Mouse (Mus musculus) gastrocnemius, postnatal 14 days (tissue): ENCODE measurements around the gene Shroom3. TPM values are rescaled to one million over a fixed set of nuclear protein-coding genes. Genes with fewer than 3 reads are reported as not detected.
A peak's percentile ranks its signal among the peaks of the same experiment; 100 is the strongest.

Experiments
- DNase-seq: peaks from one replicate; pipeline ENCODE4 v3.0.0; 2021; ENCODE audit warnings: mixed read lengths
- intact Hi-C: fragments of 180-260 bp; cut with DNase I; formaldehyde crosslinking; loops from one replicate; pipeline ENCODE4 v1.15.1; 2025; ENCODE audit warnings: low total_unique reads
- total RNA-seq, 2 experiments: library from RNA; stranded (reverse); gene quantifications; 2 replicates each; pipeline ENCODE4 v1.2.3; 2021

The Shroom3 gene
- total RNA-seq, 2 experiments from 2014 or later: 1.2 to 1.7 TPM

DNA sequence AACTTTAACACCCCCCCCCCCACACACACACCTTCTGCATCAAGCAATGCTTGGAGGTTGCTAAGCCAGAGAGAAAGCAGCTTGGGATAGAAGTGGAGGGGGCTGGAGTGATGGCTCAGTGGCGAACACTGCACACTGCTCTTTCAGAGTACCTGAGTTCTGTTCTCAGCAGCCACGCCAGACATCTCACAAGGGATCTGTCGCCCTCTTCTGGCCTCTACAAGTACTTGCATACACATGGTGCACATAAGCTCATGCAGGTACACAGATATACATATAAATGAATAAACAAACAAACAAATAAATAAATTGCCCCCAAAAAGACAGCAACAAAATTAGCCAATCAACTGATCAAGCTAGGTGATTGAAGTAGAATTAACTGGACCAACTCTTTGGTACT, 10.5 kb downstream of the Shroom3 start:
- no peak for DNase-seq
- intact Hi-C loops: no loop called here

DNA sequence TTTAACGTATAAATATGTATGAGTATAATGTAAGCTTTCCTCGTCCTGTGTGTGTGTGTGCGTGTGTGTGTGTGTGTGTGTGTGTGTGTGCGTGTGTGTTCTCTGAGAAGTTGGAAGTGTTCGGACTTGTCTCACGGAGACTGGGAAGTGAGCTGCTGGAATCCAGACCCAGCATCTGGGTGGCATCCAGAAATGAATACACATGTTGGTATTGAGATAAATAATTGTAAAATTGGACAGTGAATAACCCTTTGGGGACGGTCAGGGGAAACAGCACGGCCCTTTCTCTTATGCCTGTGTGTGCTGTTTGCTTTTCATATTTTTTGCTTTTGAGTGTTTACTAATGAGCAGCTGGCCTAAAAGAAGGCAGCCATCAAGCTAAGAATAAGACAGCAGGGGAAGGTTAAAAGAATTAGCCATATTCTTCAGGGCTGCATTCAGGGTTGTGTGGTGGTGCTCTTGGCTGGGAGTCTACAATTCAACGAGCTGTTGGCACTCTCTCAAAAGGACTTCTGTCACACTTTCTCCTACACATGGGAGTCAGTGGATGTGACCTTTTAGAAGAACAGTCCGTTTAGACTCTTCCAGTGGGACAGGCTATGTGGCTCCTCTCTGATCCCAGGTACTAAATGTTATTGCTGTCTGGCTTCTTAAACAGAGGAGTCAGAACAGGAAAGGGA, 11.2 kb downstream of the Shroom3 start:
- no peak for DNase-seq

DNA sequence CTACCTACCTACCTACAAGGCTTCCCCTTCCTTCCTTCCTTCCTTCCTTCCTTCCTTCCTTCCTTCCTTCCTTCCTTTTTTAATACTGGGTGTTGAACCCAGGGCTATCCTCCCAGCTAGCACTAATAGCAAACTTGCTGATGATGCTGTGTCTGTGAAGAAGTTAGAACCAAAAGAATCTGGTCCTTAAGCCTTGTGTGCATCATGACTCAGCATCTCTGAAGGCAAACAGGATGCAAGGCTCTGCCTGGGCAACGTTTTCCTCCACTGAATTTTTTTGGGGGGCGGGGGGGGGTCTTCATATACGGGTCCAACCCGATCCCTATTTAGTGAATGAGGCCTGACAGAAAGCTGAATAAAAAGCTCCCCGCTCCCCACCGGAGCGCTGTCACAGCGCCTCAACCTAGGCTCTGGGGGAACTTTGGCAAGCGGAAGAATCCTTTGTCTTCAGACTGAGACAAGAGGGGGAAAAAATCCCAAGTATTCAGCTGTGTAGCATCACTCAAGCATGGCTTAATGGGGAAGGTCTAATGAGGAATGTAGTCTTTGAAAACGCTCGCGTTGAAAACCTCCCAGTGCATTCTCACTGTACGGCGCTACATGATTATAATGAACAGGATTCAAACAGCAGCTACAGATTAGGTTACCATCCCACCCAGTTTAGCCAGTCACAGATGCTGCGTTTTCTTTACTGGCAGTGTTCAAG, 15.0 kb downstream of the Shroom3 start:
- intact Hi-C loops: no loop called here
- DNase-seq: no peak

More for the DNA sequence above, 11.2 kb downstream of the Shroom3 start:
- intact Hi-C loops: no loop called here

DNA sequence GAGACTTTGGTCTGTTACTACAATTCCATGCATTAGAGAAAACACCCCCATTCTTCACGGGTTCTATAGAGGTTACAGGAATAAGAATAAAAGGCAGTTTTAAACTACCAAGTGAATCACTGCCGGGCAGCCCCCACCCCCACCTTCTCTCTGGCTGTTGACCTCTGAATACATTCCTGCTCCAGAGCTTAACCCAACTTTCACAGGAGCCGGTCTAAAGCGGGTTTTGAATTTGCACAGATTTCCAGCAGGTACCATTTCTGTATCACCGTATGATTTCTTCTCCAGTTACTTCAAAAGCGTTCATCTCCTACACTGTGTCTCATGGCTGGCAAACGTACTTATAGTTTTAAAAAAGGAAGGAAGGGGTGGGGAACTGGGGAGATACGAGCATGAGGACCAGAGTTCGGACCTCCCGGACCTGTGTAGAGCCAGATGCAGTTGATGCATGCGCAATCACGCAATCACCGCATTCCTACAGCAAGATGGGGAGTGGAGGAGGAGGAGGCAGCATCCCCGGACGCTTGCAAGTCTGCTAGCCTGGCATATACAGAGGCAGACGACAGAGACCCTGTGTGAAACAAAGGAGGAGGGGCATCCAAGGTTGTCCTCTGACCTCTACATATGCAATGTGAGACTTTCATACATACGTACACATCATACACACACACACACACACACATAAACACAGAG, 15.7 kb downstream of the Shroom3 start:
- DNase-seq: no peak
- intact Hi-C loops: no loop called here

DNA sequence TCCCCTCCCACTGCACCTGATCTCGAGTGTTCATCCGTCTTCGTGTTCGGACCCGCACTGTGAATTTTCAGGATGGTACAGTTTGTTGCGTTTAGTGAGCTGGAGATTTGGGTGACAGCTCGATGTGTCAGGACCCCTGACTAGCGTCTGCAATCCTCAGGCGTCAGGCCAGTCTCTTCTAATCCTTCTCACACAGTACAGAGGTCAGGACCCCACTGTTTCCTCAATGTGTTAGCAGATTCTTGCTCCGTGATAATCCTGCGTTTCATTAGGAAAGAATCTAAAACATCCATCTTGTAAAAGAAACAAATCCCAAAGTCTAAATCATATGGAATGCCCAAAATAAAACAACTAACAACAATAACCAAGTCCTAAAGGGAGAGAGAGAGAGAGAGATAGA, 18.5 kb downstream of the Shroom3 start:
- intact Hi-C loops: no loop called here
- no peak for DNase-seq

DNA sequence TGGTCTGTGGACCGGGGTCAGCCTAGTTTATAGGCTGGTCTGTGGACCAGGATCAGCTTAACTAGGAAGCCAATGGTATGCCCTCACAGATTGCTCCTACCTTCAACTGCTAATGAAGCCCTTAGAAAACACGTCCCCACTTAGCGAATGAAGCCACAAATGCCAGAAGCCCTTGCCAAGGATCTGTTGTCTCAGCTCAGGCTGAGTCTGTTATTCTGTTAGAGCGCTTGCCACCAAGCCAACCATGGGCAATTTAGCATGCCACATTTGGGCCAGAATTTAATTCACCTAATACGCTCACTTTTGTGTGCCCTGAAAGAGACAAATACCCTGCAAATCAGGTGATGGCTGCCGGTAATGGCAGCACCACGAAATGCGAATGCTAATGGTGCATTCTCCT, 20.4 kb downstream of the Shroom3 start:
- intact Hi-C loops: no loop called here
- DNase-seq: no peak

DNA sequence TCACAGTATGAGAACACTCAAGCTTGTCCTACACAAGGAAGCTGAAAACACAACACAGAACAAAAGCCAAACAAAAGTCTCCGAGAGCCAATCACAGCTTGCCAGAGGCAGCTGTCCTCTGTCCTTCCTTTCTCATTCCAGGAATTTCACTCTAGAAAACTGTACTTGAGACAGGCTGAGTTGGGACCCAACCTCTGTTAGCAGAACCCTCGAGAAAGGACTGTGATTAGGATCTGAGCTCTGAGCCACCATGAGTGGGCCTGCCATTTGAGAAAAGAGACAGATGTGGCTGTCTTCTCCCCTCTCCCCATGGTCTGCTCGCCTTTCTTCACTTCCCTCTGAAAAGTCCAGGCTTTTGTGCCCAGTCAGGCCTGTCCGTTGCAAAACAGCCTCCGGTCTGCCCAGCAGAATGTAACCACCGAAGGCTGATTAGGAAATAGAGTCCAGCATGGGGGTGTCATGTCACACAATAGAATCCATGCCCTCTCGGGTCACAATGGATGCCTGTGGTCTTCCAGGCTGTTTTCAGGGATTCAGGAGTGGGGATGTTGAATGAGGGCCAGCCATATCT, 24.8 kb downstream of the Shroom3 start:
- no peak for DNase-seq
- intact Hi-C loops: no loop called here

DNA sequence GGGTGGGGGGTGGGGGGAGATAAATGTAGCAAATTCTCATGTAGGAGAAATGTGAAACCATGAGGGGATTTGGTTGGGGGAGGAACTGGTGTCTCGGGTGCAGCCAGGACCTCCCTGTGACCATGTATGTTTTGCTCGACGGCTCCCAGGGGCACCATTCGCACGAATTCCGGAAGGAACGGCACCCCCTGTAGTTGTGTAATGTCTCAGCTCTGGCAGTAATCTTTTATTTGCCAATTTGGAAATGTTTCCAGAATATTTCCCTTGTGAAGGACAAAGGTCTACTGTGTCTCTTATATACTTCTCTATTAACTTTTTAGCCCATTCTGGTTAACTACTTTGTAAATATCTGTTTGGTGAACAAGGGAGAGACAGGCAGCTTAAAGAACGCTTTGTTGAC, 27.5 kb downstream of the Shroom3 start:
- intact Hi-C loops: no loop called here
- no peak for DNase-seq

DNA sequence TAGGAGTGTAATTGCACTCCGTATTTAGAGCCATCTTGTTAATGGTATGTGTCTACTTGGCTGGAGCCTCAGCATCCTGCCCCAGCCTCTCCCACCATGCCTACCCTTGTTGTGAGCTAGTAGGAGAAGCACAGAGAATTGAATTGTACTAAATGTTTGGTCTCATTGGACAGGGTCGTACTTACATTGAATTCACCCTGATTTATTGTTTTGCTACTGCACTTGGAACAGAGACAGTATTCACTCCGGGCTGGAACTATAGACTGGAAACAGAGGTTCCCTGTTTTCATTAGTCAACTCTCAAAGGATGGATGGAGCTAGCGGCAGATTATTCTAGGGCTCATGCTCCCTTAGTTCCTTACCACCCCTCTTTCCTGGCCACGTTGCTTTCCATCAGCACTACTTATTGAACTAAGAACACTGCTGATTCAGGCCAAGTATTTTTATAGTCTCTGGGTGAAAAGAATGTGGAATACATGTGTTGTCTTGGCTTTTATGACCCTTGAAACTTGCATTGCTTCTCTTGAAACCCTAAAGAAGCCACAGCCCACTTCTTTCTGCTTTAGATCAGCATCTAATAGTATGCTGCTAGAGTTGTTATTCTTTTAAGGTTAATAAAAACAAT, 28.5 kb downstream of the Shroom3 start:
- no peak for DNase-seq
- intact Hi-C loops: no loop called here

DNA sequence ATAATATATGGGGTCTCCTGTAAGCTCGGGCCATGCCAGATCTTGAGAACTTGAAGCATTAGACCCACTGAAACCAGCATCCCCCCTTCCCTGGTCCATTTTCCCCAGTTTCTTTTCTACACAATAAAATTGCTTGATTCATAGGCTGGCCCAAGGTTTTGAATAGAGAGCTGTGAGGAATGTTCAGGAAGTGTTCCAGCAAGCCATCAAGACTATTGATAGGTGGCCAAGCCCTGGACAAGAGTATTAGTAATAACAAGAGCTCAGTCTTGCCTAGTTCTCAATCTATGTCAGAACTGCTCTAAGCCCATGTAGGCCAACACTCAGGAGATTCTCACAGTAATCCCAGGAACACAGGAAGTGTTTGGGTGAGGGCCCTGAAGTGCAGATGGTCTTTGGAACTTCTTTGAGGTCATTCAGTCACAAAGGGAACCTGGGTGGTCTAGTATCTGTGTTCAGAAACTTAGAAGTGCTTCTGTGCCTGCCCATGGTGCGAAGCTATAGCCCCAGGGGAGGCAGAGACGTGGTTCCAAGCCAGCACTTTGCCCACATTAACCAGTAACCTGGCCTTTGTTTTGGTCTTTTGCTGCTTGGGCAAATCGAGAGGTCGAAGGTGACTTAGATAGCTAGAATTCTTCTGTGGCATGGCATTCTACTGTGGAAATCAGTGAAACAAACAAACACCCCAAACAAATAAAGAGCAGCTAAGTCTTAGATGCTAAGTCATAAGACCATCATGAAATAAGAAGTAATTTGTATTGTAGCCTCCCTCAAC, 29.6 kb downstream of the Shroom3 start:
- DNase-seq: no peak
- intact Hi-C loops: no loop called here

DNA sequence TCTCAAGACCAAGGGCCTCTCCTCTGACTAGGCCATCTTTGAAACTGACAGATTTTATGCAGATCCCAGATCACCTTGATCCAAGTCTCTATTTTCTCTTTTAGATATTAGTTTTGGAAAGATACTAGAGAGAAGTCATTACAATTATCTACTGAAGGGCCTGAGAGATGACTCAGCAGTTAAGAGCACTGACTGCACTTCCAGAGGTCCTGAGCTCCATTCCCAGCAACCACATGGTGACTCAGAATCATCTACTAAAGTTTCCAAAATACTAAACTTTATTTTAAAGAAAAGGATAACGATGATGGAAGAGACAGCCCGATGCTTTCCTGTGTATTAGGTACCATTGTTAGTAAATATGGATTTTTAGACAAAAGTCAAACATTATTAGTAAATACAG, 31.7 kb downstream of the Shroom3 start:
- intact Hi-C loops: no loop called here

DNA sequence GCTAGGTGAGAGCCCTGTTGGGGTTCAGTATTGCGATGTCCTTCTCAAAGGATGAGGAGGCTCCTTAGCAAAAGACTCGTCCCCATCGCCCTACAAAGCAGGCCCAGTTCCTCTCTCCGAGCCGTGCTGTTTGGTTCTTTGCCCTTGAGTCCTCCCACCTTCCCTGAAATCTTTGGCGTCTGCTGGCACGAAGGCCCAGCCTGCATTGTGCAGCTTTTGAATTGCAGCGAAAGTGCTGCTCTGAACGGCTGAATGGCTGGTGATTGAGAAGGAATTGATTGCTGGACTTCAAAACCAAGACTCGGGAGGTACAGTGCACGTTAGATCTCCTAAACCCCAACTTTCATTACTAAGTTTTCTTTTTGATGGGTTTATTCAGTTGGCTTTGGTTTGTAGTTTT, 32.1 kb downstream of the Shroom3 start:
- DNase-seq: no peak

More for the DNA sequence above, 31.7 kb downstream of the Shroom3 start:
- no peak for DNase-seq

DNA sequence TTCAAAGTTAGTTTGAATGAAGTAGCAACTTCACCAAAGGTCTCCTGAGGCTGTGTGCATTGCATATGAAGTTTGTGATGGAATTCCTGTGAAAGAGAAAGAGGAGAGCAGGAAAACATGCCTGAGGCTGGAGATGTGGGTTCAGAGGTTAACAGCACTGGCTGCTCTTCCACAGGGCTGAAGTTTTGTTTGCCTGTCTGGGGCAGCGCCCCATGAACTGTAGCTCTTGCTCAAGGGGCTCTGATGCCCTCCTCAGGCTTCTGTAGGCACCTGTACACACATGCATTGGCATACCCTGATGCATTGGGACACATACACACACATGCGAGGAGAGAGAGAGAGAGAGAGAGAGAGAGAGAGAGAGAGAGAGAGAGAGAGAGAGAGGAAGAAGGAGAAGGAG, 32.7 kb downstream of the Shroom3 start:
- intact Hi-C loops: no loop called here
- no peak for DNase-seq

More for the DNA sequence above, 32.1 kb downstream of the Shroom3 start:
- intact Hi-C loops: no loop called here

DNA sequence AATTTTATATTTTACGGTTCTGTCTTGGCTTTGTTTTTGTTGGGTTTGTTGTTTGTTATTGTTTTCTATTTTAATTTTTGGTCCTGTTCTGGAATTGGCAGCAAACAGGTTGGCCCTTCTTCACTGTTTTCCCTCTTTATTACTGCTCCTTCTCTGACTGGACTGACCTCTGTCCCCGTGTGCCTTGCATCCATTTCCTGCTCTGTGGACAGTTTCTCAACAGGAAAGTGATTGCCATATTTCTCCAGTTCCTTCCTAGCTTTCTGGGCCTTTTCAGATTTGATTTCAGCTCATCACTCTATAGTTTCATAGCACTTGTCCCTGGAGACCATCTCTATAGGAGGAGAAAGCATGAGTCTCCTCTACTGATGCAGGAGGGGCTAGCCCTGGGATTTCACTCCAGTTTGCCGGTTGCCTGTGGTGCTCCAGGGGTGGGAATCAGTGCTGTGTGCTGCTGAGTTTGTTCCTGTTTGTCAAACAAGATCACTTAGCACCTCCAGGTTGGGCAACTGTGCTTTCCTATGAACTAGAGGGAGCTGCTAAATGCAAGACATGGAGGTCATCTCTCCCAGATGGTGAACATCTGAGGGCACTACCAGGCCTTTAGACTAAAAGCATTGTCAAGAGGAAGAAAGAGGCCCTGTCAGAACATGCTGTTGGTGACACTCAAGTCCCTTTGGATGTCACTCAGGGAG, 34.6 kb downstream of the Shroom3 start:
- no peak for DNase-seq
- intact Hi-C loops: no loop called here

DNA sequence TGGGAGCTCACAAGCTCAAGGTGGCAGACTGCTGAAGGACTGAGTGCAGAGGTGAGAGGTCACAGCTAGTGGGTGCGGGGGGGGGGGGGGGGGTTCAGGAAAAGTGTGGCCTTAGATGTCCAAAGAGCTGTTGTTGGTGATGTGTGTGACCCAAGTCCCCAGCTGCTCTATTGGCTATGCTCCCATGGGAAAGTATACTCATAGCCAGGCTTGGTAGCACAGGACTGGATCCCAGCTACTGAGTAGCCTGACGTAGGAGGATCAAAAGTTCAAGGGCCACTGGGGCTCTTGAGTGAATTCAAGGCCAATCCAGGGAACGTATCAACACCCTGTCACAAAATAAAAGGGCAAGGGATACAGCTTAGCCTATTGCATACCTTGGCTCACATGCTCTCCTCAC, 35.6 kb downstream of the Shroom3 start:
- intact Hi-C loops: no loop called here
- no peak for DNase-seq

DNA sequence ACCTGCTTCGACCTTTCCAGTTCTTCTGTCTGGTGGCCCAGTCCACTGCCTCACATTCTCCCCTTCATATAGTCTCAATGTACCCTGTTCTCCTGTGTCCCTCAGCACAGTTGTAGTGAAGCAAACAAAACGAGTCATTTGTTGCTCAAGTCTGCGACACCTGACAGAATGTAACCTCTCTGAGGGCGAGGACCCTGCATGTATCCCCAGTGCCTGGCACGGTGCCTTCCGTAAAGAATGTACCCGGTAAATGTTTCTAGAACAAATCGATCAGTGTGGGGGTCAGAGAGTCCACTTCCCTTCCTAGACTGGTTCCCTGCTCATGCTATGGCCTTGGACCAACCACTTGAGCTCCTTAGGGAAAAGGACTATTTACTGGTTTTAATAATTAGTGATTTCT, 38.4 kb downstream of the Shroom3 start:
- DNase-seq: no peak
- intact Hi-C loops: loop anchor here (10.0 kb wide), 1 partner anchor 257 kb away; no protein-coding TSS in a partner anchor

DNA sequence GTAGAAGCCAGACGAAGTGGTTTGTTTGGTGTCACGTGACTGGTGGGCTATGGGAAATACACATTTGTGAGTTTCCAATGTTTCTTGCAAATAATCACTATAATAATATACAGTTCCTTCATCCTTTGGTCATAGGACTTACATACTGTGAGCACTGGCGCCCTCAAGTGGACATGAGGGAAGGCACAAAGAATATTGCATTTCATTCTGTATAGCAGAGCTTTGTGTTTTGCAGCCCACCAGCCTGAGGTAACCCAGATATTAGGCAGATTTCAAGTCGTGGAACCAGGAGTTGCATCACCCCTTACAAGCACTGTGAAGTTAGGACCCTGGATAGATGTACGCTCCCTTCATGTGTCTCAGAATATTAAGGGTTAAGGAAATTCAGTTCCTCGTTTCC, 42.7 kb downstream of the Shroom3 start:
- DNase-seq: peak; percentile 37
- intact Hi-C loops: loop anchor here (2.0 to 10.0 kb wide), 4 partner anchors 45 to 261 kb away; no protein-coding TSS in a partner anchor

DNA sequence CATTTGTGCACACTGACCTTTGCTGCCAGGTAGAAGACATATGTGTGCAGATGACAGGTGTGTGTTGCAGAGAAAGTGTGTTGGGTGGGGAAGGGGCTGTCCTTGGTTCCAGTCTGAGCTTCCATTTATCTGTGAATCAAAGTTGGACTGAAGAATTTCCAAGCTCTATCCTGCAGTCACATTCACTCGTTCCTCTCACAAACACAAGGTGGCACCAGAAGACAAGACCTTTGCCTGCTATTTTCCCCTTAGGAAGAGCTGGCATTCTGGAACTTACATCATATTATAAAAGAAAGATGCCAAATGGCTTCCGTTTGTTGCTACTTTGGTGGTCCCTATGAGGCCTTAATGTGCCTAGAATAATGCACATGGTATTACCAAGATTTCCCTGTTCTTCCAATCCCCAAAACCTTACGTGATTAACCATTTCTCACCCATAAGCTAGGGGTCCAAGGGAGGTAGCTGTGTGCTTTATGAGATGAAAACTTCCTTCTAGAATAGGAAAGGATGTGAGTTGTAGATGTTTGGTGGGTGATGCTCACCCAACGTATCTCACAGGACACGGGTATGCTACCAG, 45.1 kb downstream of the Shroom3 start:
- peak; percentile 12 for DNase-seq
- intact Hi-C loops: loop anchor here (5.0 to 10.0 kb wide), 2 partner anchors 144 to 264 kb away; no protein-coding TSS in a partner anchor
